Mouse (Mus musculus): ENCODE measurements around the gene Ubald1. TPM values are rescaled to one million over a fixed set of nuclear protein-coding genes. Genes with fewer than 3 reads are reported as not detected.

The Ubald1 gene
- polyA plus RNA-seq, 1 experiment from 2014 or later: 65.0 TPM

DNA sequence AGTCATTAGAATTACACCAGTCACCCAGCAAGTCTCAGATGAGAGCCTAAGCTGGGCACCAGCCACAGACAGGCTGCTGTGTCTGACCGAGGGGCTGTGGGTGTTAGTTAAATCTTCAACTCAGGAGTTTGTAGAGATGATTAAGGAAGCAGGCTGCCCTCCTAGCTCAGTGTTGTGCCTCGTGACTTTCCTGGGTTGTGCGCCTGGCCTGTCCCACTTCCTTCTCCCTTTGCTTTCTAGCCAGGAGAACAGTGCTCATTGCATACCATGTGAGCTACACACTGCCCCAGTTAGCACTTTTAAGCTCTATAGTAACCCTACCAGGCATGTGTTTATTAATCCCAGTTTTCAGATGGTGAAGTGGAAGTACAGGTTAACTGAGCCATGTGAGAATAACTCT lies 40.6 kb downstream of the Ubald1 start:
- WGBS: 78% methylated on average over 3 of the region's 3 CpGs
- no peak overlapping the region for H3K4me2 ChIP-seq (ENCODE audit: low read depth, low read length)
- H3K4me1 ChIP-seq (ENCODE audit: control insufficient read depth, insufficient read depth, low read length): no peaks in the 10 kb centered on the region
- H3K9ac ChIP-seq (replicated peaks; ENCODE audit: low read depth, low read length): no peak overlapping the region
- no peaks in the 10 kb centered on the region for H3K9me3 ChIP-seq (ENCODE audit: control insufficient read depth, low read length)
- no peak overlapping the region for H3K27ac ChIP-seq (ENCODE audit: low read depth, low read length)
- H3K36me3 ChIP-seq (ENCODE audit: control insufficient read depth, insufficient read depth, low read length): no peaks in the 10 kb centered on the region
- no peak overlapping the region for H3K4me3 ChIP-seq (ENCODE audit: low read depth, low read length)
- ATAC-seq (ENCODE audit: low read depth): no peak
- no peaks in the 10 kb centered on the region for H3K27me3 ChIP-seq (ENCODE audit: control insufficient read depth, insufficient read depth, low read length)

- H3K36me3 ChIP-seq (ENCODE audit: control insufficient read depth, insufficient read depth, low read length): no peaks in the 10 kb centered on the region
- no peak for ATAC-seq (ENCODE audit: low read depth)
- no peak overlapping the region for H3K4me3 ChIP-seq (ENCODE audit: low read depth, low read length)
- 84% methylated on average over 3 of the region's 3 CpGs for WGBS
- no peaks in the 10 kb centered on the region for H3K27me3 ChIP-seq (ENCODE audit: control insufficient read depth, insufficient read depth, low read length)
- no peak overlapping the region for H3K9ac ChIP-seq (replicated peaks; ENCODE audit: low read depth, low read length)
- no peaks in the 10 kb centered on the region for H3K4me1 ChIP-seq (ENCODE audit: control insufficient read depth, insufficient read depth, low read length)
- H3K27ac ChIP-seq (ENCODE audit: low read depth, low read length): no peak overlapping the region
- H3K4me2 ChIP-seq (ENCODE audit: low read depth, low read length): no peak overlapping the region
- no peaks in the 10 kb centered on the region for H3K9me3 ChIP-seq (ENCODE audit: control insufficient read depth, low read length)
Observed at GRCm38 (mm10) chr16:4837631-4838030, 42.5 kb downstream of the Ubald1 start.

DNA sequence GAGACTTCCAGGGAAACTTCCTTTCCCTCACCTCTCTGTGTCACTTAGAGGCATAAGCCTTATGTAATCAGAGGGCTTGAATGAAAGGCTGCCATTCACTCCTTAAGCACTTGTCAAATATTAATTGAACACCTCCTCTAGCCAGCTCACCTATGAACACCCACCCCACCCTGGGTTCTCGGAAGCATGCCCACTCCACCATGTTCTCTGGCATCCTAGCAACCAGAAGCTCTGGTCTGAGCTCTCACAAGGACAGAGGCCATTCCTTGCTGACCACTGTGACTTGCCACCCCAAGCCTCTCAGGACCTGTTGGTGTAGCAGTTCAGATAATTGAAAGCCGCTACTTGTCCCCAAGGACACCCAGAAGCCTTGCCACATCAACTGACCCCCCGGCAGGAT lies 44.9 kb downstream of the Ubald1 start, which contains the start of gene 4930562C15Rik:
Gene 4930562C15Rik, plus strand, starts transcription at position 226 of the 400 bp plus-strand sequence.
- no peak within 1 kb of the TSS for H3K27ac ChIP-seq (ENCODE audit: low read depth, low read length)
- no peak within 1 kb of the TSS for H3K4me2 ChIP-seq (ENCODE audit: low read depth, low read length)
- no peaks in the 10 kb centered on the region for H3K27me3 ChIP-seq (ENCODE audit: control insufficient read depth, insufficient read depth, low read length)
- no peak within 1 kb of the TSS for H3K4me3 ChIP-seq (ENCODE audit: low read depth, low read length)
- H3K9ac ChIP-seq (replicated peaks; ENCODE audit: low read depth, low read length): no peak within 1 kb of the TSS
- no peaks in the 10 kb centered on the region for H3K4me1 ChIP-seq (ENCODE audit: control insufficient read depth, insufficient read depth, low read length)
- 89% methylated on average over 3 of the region's 3 CpGs for WGBS
- no peaks in the 10 kb centered on the region for H3K36me3 ChIP-seq (ENCODE audit: control insufficient read depth, insufficient read depth, low read length)
- ATAC-seq (ENCODE audit: low read depth): no peak
- H3K9me3 ChIP-seq (ENCODE audit: control insufficient read depth, low read length): no peaks in the 10 kb centered on the region

DNA sequence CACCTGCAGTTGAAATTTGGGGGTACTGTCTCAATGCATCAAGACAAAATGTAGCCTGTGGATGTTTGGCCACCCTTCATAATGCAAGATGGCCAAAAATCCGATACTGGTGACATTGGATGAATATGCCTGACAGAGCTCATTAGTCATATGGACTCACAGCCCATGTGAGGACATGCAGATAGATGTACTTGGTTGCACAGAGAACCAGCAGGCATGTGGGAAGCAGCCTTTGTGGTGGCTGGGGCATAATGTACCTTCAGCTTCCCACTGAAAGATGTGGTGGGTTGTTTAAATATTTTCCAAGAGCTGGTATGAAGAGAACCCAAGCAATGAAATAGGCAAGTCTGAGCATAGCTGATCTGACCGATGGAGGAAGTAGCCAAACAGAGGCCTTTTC lies 46.3 kb downstream of the Ubald1 start:
- H3K4me2 ChIP-seq (ENCODE audit: low read depth, low read length): no peak overlapping the region
- ATAC-seq (ENCODE audit: low read depth): no peak
- H3K36me3 ChIP-seq (ENCODE audit: control insufficient read depth, insufficient read depth, low read length): no peaks in the 10 kb centered on the region
- H3K4me3 ChIP-seq (ENCODE audit: low read depth, low read length): no peak overlapping the region
- no peaks in the 10 kb centered on the region for H3K27me3 ChIP-seq (ENCODE audit: control insufficient read depth, insufficient read depth, low read length)
- H3K9ac ChIP-seq (replicated peaks; ENCODE audit: low read depth, low read length): no peak overlapping the region
- H3K4me1 ChIP-seq (ENCODE audit: control insufficient read depth, insufficient read depth, low read length): no peaks in the 10 kb centered on the region
- WGBS: 87% methylated on average over 2 of the region's 2 CpGs
- no peaks in the 10 kb centered on the region for H3K9me3 ChIP-seq (ENCODE audit: control insufficient read depth, low read length)
- H3K27ac ChIP-seq (ENCODE audit: low read depth, low read length): no peak overlapping the region

GRCm38 (mm10) chr16:4831650-4832419 lies 48.3 kb downstream of the Ubald1 start:
- H3K27me3 ChIP-seq (ENCODE audit: control insufficient read depth, insufficient read depth, low read length): no peaks in the 10 kb centered on the region
- no peaks in the 10 kb centered on the region for H3K36me3 ChIP-seq (ENCODE audit: control insufficient read depth, insufficient read depth, low read length)
- WGBS: 74% methylated on average over 15 of the region's 15 CpGs
- no peaks in the 10 kb centered on the region for H3K9me3 ChIP-seq (ENCODE audit: control insufficient read depth, low read length)
- no peak for ATAC-seq (ENCODE audit: low read depth)
- no peak overlapping the region for H3K27ac ChIP-seq (ENCODE audit: low read depth, low read length)
- H3K4me2 ChIP-seq (ENCODE audit: low read depth, low read length): no peak overlapping the region
- no peaks in the 10 kb centered on the region for H3K4me1 ChIP-seq (ENCODE audit: control insufficient read depth, insufficient read depth, low read length)
- no peak overlapping the region for H3K9ac ChIP-seq (replicated peaks; ENCODE audit: low read depth, low read length)
- no peak overlapping the region for H3K4me3 ChIP-seq (ENCODE audit: low read depth, low read length)

DNA sequence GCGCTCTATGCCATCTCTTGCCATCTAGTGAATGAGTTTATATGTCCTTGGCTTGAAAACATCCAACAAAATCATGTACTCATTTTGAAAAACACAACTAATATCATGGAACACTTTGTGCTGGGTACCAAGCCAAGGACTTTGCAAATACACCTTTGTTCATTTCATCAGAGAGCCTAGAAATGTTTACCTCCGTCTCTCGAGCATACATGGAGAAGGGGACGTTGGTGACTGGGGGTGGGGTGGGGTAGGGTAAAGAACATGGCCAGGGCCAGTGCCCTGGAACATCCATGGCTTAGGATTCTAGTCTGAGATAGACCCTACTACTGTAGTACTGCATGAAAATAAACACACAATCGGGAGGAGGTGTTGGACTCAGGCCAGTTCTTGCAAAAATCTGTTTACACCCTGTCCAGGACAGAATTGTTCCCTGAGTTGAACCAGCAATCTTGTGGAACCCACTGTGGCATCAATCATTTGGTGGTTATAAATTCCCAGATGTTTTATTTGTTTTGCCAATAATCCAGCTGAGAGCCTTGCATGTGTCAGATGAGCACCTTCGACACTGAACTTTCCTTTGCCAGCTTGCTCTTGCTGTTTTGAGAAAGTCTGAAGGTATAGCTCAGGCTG lies 50.7 kb downstream of the Ubald1 start:
- Histone ChIP-seq H3K4me1 (ENCODE audit: control insufficient read depth, insufficient read depth, low read length) (no peaks in the 10 kb centered on the region), H3K4me3 (ENCODE audit: low read depth, low read length) (no peak overlapping the region), H3K9me3 (ENCODE audit: control insufficient read depth, low read length) (no peaks in the 10 kb centered on the region), H3K36me3 (ENCODE audit: control insufficient read depth, insufficient read depth, low read length) (no peaks in the 10 kb centered on the region), H3K9ac (replicated peaks; ENCODE audit: low read depth, low read length) (no peak overlapping the region), H3K27me3 (ENCODE audit: control insufficient read depth, insufficient read depth, low read length) (no peaks in the 10 kb centered on the region), H3K4me2 (ENCODE audit: low read depth, low read length) (no peak overlapping the region), H3K27ac (ENCODE audit: low read depth, low read length) (no peak overlapping the region)
- no peak for ATAC-seq (ENCODE audit: low read depth)
- WGBS: 85% methylated on average over 6 of the region's 6 CpGs

- no peaks in the 10 kb centered on the region for H3K9me3 ChIP-seq (ENCODE audit: control insufficient read depth, low read length)
- H3K4me3 ChIP-seq (ENCODE audit: low read depth, low read length): no peak overlapping the region
- H3K9ac ChIP-seq (replicated peaks; ENCODE audit: low read depth, low read length): no peak overlapping the region
- H3K27me3 ChIP-seq (ENCODE audit: control insufficient read depth, insufficient read depth, low read length): no peaks in the 10 kb centered on the region
- no peaks in the 10 kb centered on the region for H3K4me1 ChIP-seq (ENCODE audit: control insufficient read depth, insufficient read depth, low read length)
- H3K27ac ChIP-seq (ENCODE audit: low read depth, low read length): no peak overlapping the region
- no peak overlapping the region for H3K4me2 ChIP-seq (ENCODE audit: low read depth, low read length)
- ATAC-seq (ENCODE audit: low read depth): no peak
- H3K36me3 ChIP-seq (ENCODE audit: control insufficient read depth, insufficient read depth, low read length): no peaks in the 10 kb centered on the region
- 96% methylated on average over 5 of the region's 5 CpGs for WGBS
Observed at GRCm38 (mm10) chr16:4827639-4828038, 52.5 kb downstream of the Ubald1 start.

Other genes starting within 250 kb of the Ubald1 start
- 4.4 and 6.3 TPM in 2 replicates for gene Vasn, start 240.4 kb downstream of the Ubald1 start, polyA plus RNA-seq (2014; fragmentation: Nextera tagmentation; extraction: Ambion mirVana)
- 55.0 and 61.9 TPM in 2 replicates for gene Dnaja3, start 240.3 kb downstream of the Ubald1 start, polyA plus RNA-seq (2014; fragmentation: Nextera tagmentation; extraction: Ambion mirVana)
- 28.0 and 28.6 TPM in 2 replicates for gene Coro7, start 200.5 kb downstream of the Ubald1 start, polyA plus RNA-seq (2014; fragmentation: Nextera tagmentation; extraction: Ambion mirVana)
- 57.2 and 63.7 TPM in 2 replicates for gene Nmral1, start 161.0 kb downstream of the Ubald1 start, polyA plus RNA-seq (2014; fragmentation: Nextera tagmentation; extraction: Ambion mirVana)
- gene Hmox2, start 154.0 kb downstream of the Ubald1 start, polyA plus RNA-seq (2014; fragmentation: Nextera tagmentation; extraction: Ambion mirVana): 106 and 126 TPM in 2 replicates
- 125 TPM in 2 replicates for gene Cdip1, start 90.0 kb downstream of the Ubald1 start, polyA plus RNA-seq (2014; fragmentation: Nextera tagmentation; extraction: Ambion mirVana)
- 0.85 and 0.86 TPM in 2 replicates for gene 4930562C15Rik, start 44.9 kb downstream of the Ubald1 start, polyA plus RNA-seq (2014; fragmentation: Nextera tagmentation; extraction: Ambion mirVana)
- gene Mgrn1, start 5.9 kb upstream of the Ubald1 start, polyA plus RNA-seq (2014; fragmentation: Nextera tagmentation; extraction: Ambion mirVana): 125 and 128 TPM in 2 replicates
- 135 and 140 TPM in 2 replicates for gene Nudt16l1, start 58.4 kb upstream of the Ubald1 start, polyA plus RNA-seq (2014; fragmentation: Nextera tagmentation; extraction: Ambion mirVana)
- 62.2 and 62.5 TPM in 2 replicates for gene Anks3, start 83.9 kb upstream of the Ubald1 start, polyA plus RNA-seq (2014; fragmentation: Nextera tagmentation; extraction: Ambion mirVana)
- gene Sept12, start 117.5 kb upstream of the Ubald1 start, polyA plus RNA-seq (2014; fragmentation: Nextera tagmentation; extraction: Ambion mirVana): not detected in 2 replicates
- gene Smim22, start 127.0 kb upstream of the Ubald1 start, polyA plus RNA-seq (2014; fragmentation: Nextera tagmentation; extraction: Ambion mirVana): not detected in 2 replicates
- gene Rogdi, start 133.2 kb upstream of the Ubald1 start, polyA plus RNA-seq (2014; fragmentation: Nextera tagmentation; extraction: Ambion mirVana): 171 and 200 TPM in 2 replicates
- gene Glyr1, start 169.5 kb upstream of the Ubald1 start, polyA plus RNA-seq (2014; fragmentation: Nextera tagmentation; extraction: Ambion mirVana): 102 and 165 TPM in 2 replicates
- gene Ubn1, start 169.7 kb upstream of the Ubald1 start, polyA plus RNA-seq (2014; fragmentation: Nextera tagmentation; extraction: Ambion mirVana): 14.4 and 16.7 TPM in 2 replicates

Data from neural tube, embryonic 14.5 days (tissue).